Mouse (Mus musculus) brain, embryonic 18.5 days (tissue): ENCODE data around the gene Mgat4d.
"Not testable (repeated sequence)": the region's sequence is repeated elsewhere in the genome, so short reads cannot be mapped to it uniquely, and the experiment has no call there.

Source experiments
- DNase-seq: peaks from one replicate; pipeline ENCODE4 v3.0.0-alpha.2; 2012; ENCODE audit warnings: low read depth, low spot score

Gene Mgat4d

GRCm38 (mm10) chr8:83348263-83348662 is at the start of gene Mgat4d:
Gene Mgat4d, plus strand, starts transcription at chr8:83348471.
- no peak for DNase-seq

GRCm38 (mm10) chr8:83300135-83300534 is 48.1 kb upstream of the Mgat4d start:
- DNase-seq = no peak

- no peak for DNase-seq
Measured at GRCm38 (mm10) chr8:83304946-83305345, 43.3 kb upstream of the Mgat4d start.

- DNase-seq = no peak
Measured at GRCm38 (mm10) chr8:83309836-83310235, 38.4 kb upstream of the Mgat4d start.

GRCm38 (mm10) chr8:83315084-83315483 is 33.2 kb upstream of the Mgat4d start:
- not testable (repeated sequence) for DNase-seq

- no peak for DNase-seq
Measured at GRCm38 (mm10) chr8:83315691-83316090, 32.6 kb upstream of the Mgat4d start.

- no peak for DNase-seq
Measured at GRCm38 (mm10) chr8:83320543-83320942, 27.7 kb upstream of the Mgat4d start.

GRCm38 (mm10) chr8:83322374-83322773 is 25.9 kb upstream of the Mgat4d start:
- DNase-seq = no peak

- no peak for DNase-seq
Measured at GRCm38 (mm10) chr8:83323056-83323455, 25.2 kb upstream of the Mgat4d start.

- DNase-seq = no peak
Measured at GRCm38 (mm10) chr8:83327889-83328288, 20.4 kb upstream of the Mgat4d start.

- DNase-seq = peak; percentile 16
Measured at GRCm38 (mm10) chr8:83331567-83331898, 16.7 kb upstream of the Mgat4d start.

GRCm38 (mm10) chr8:83331899-83332697 is 16.2 kb upstream of the Mgat4d start, which contains the start of gene Elmod2:
Gene Elmod2, minus strand, starts transcription at chr8:83332486.
- peak; percentile 89 for DNase-seq

GRCm38 (mm10) chr8:83332864-83333263 is 15.4 kb upstream of the Mgat4d start:
- DNase-seq = no peak

GRCm38 (mm10) chr8:83342076-83342475 is 6.2 kb upstream of the Mgat4d start:
- no peak for DNase-seq

- DNase-seq = no peak
Measured at GRCm38 (mm10) chr8:83342693-83343092, 5.6 kb upstream of the Mgat4d start.

GRCm38 (mm10) chr8:83351315-83351714 is 3.0 kb downstream of the Mgat4d start:
- DNase-seq = no peak

- DNase-seq = no peak
Measured at GRCm38 (mm10) chr8:83363156-83363769, 15.0 kb downstream of the Mgat4d start.

- DNase-seq = no peak
Measured at GRCm38 (mm10) chr8:83377231-83377630, 29.0 kb downstream of the Mgat4d start.

- no peak for DNase-seq
Measured at GRCm38 (mm10) chr8:83380141-83380540, 31.9 kb downstream of the Mgat4d start.

GRCm38 (mm10) chr8:83381016-83381415 is 32.7 kb downstream of the Mgat4d start:
- DNase-seq = no peak

GRCm38 (mm10) chr8:83382850-83383249 is 34.6 kb downstream of the Mgat4d start:
- no peak for DNase-seq

- peak; percentile 37 for DNase-seq
Measured at GRCm38 (mm10) chr8:83389316-83390005, 41.2 kb downstream of the Mgat4d start, which contains the start of gene Clgn. Gene Clgn, plus strand, starts transcription at chr8:83389867.
